ENCODE assay signal across 17 mouse cellular contexts in genomic region chr11:51951861-51952420, GRCm38 (mm10). TPM values are rescaled to one million over a fixed set of nuclear protein-coding genes. Genes with fewer than 3 reads are reported as not detected.
DNase-seq lines count a peak whose midpoint lies in the region; ATAC-seq and TF ChIP-seq lines count a peak whose summit lies in the region.
"Had no signal": no experiment of that assay in that cellular context is flagged by ENCODE, and none has a peak within 500 bp of the region (broad histone marks: within the 10 kb centered on the region; RNA-seq: fewer than 3 reads in every experiment).

No protein-coding gene starts in this region.

- H3K27me3 ChIP-seq in thymus, adult 2 months (ENCODE audit: control insufficient read depth, insufficient read depth, low read length): no peaks in the 10 kb centered on the region
- no peaks in the 10 kb centered on the region for H3K27me3 ChIP-seq in hindbrain, postnatal 0 days (ENCODE audit: insufficient read depth, low read length)
- H3K27me3 ChIP-seq: forebrain, embryonic 15.5 days; hindbrain, embryonic 12.5 days; liver, embryonic 15.5 days had no signal

- peaks cover 51% of the 10 kb centered on the region for H3K4me1 ChIP-seq in thymus, adult 2 months (replicated peaks; ENCODE audit: control insufficient read depth, insufficient read depth, low read length)
- no peaks in the 10 kb centered on the region for H3K4me1 ChIP-seq in hindbrain, postnatal 0 days (ENCODE audit: insufficient read depth, low read length)
- H3K4me1 ChIP-seq: forebrain, embryonic 15.5 days; hindbrain, embryonic 12.5 days had no signal

- intact Hi-C loops in gastrocnemius, adult 2 months (cut with DNase I): no loop called here

- 76% methylated on average over 5 of the region's 5 CpGs for WGBS in thymus, adult 2 months
- WGBS in hindbrain, postnatal 0 days: 74% methylated on average over 5 of the region's 5 CpGs

- no peak for TF ChIP-seq CTCF in gastrocnemius, adult 2 months (IDR thresholded peaks at IDR 0.05)
- TF ChIP-seq CTCF in thymus, adult 2 months (IDR thresholded peaks at IDR 0.05; ENCODE audit: borderline replicate concordance, control insufficient read depth, extremely low read depth, insufficient read depth, low read length, poor library complexity): no peak
- no peak for TF ChIP-seq CTCF in hindbrain, postnatal 0 days (IDR thresholded peaks at IDR 0.05; ENCODE audit: low read depth)

- H3K9ac ChIP-seq in hindbrain, postnatal 0 days (replicated peaks; ENCODE audit: low read length): no peak overlapping the region
- H3K9ac ChIP-seq: forebrain, embryonic 15.5 days; hindbrain, embryonic 12.5 days; liver, embryonic 15.5 days had no signal

- no peaks in the 10 kb centered on the region for H3K9me3 ChIP-seq in hindbrain, postnatal 0 days (ENCODE audit: low read length)
- H3K9me3 ChIP-seq: forebrain, embryonic 15.5 days; hindbrain, embryonic 12.5 days; liver, embryonic 15.5 days had no signal

- DNase-seq in gastrocnemius, adult 2 months: no peak
- no peak for DNase-seq in gastrocnemius, postnatal 10 days
- DNase-seq in thymus, adult 2 months: no peak
- no peak for DNase-seq in thymus, postnatal 25 days
- DNase-seq in yolk sac, embryonic 10.5 days (ENCODE audit: low spot score): peak; percentile 6
- no peak for DNase-seq in hindbrain, postnatal 0 days (ENCODE audit: low spot score)
- DNase-seq in left cerebral cortex, adult 9 months (ENCODE audit: low spot score in 2 of 2): no peak
- DNase-seq: cerebellum, postnatal 25 days; heart, adult 2 months; lung, postnatal 10 days; right cerebral cortex, adult 18-20 months had no signal

- no peak overlapping the region for H3K4me3 ChIP-seq in gastrocnemius, adult 2 months
- no peak overlapping the region for H3K4me3 ChIP-seq in thymus, adult 2 months (ENCODE audit: control insufficient read depth, insufficient read depth, low read length)
- H3K4me3 ChIP-seq in hindbrain, postnatal 0 days (ENCODE audit: low read length): no peak overlapping the region
- H3K4me3 ChIP-seq: forebrain, embryonic 15.5 days; heart, adult 2 months; hindbrain, embryonic 12.5 days; liver, embryonic 15.5 days; megakaryocyte, embryonic 14.5 days had no signal

- 0 out of 2 replicates have a peak, but pooled peaks have one; percentile 61 for ATAC-seq in erythroid progenitor cell, adult 5-6 weeks (replicated peaks; ENCODE audit: low FRiP score, poor library complexity, severe bottlenecking)
- ATAC-seq in hindbrain, postnatal 0 days: no peak
- ATAC-seq: forebrain, embryonic 15.5 days; midbrain, embryonic 16.5 days had no signal

- no peak overlapping the region for H3K4me2 ChIP-seq in hindbrain, postnatal 0 days (ENCODE audit: low read depth, low read length)
- H3K4me2 ChIP-seq: forebrain, embryonic 15.5 days; hindbrain, embryonic 12.5 days; liver, embryonic 15.5 days had no signal

- H3K36me3 ChIP-seq in thymus, adult 2 months (ENCODE audit: control insufficient read depth, insufficient read depth, low read length): no peaks in the 10 kb centered on the region
- no peaks in the 10 kb centered on the region for H3K36me3 ChIP-seq in hindbrain, postnatal 0 days (ENCODE audit: insufficient read depth, low read length)
- H3K36me3 ChIP-seq: forebrain, embryonic 15.5 days; hindbrain, embryonic 12.5 days; liver, embryonic 15.5 days had no signal

- H3K27ac ChIP-seq in gastrocnemius, adult 2 months: peak overlapping the region; percentile 46; the same call in 1 of the 2 replicates
- 0 out of 2 replicates have a peak overlapping the region, but pooled peaks have one; percentile 3 for H3K27ac ChIP-seq in thymus, adult 2 months (ENCODE audit: control insufficient read depth, insufficient read depth, low read length)
- H3K27ac ChIP-seq in hindbrain, postnatal 0 days: no peak overlapping the region
- H3K27ac ChIP-seq: forebrain, embryonic 15.5 days; heart, adult 2 months; hindbrain, embryonic 12.5 days; liver, embryonic 15.5 days had no signal

- no peak for TF ChIP-seq POLR2A in thymus, adult 2 months (IDR thresholded peaks at IDR 0.05; ENCODE audit: control insufficient read depth, extremely low read depth, insufficient read depth, low read length, poor library complexity)

RNA-seq across cellular contexts. Expression of gene Cdkn2aipnl, which starts 15.5 kb away (rescaled TPM):
- 10 to 100 TPM; 16.9 to 30.0 TPM for total RNA-seq in gastrocnemius, adult 2 months (2021)
- 10 to 100 TPM; 15.7 to 18.4 TPM for total RNA-seq in gastrocnemius, postnatal 10 days (2021)
- 89.3 and 92.4 TPM in 2 replicates for polyA plus RNA-seq in thymus, adult 2 months (2012; rRNA removed)
- total RNA-seq in erythroid progenitor cell, adult 5-6 weeks (2015; ENCODE audit: low replicate concordance): 39.0 and 45.0 TPM in 2 replicates
- total RNA-seq in erythroid progenitor cell, adult 5-6 weeks (2017; ENCODE audit: low replicate concordance): 16.0 and 27.9 TPM in 2 replicates
- total RNA-seq in hindbrain, postnatal 0 days (2014; rRNA removed): 84.6 and 87.8 TPM in 2 replicates
- polyA plus RNA-seq in hindbrain, postnatal 0 days (2015; fragmentation: Nextera tagmentation; extraction: Ambion mirVana): 99.5 and 104 TPM in 2 replicates

RNA-seq across cellular contexts. Expression of gene Ube2b, which starts 48.6 kb away (rescaled TPM):
- total RNA-seq in gastrocnemius, adult 2 months (2021): 100 to 1,000 TPM; 519 to 559 TPM
- 100 to 1,000 TPM; 241 to 249 TPM for total RNA-seq in gastrocnemius, postnatal 10 days (2021)
- 63.9 and 72.5 TPM in 2 replicates for polyA plus RNA-seq in thymus, adult 2 months (2012; rRNA removed)
- total RNA-seq in erythroid progenitor cell, adult 5-6 weeks (2015; ENCODE audit: low replicate concordance): 73.2 and 89.3 TPM in 2 replicates
- 50.1 and 89.9 TPM in 2 replicates for total RNA-seq in erythroid progenitor cell, adult 5-6 weeks (2017; ENCODE audit: low replicate concordance)
- total RNA-seq in hindbrain, postnatal 0 days (2014; rRNA removed): 123 and 125 TPM in 2 replicates
- 230 and 236 TPM in 2 replicates for polyA plus RNA-seq in hindbrain, postnatal 0 days (2015; fragmentation: Nextera tagmentation; extraction: Ambion mirVana)

RNA-seq across cellular contexts. Expression of gene Cdkl3, which starts 52.1 kb away (rescaled TPM):
- total RNA-seq in gastrocnemius, adult 2 months (2021): 1 to 10 TPM; 1.5 to 3.2 TPM
- total RNA-seq in gastrocnemius, postnatal 10 days (2021): 1 to 10 TPM; 5.5 to 5.9 TPM
- polyA plus RNA-seq in thymus, adult 2 months (2012; rRNA removed): 3.1 and 3.4 TPM in 2 replicates
- total RNA-seq in erythroid progenitor cell, adult 5-6 weeks (2015; ENCODE audit: low replicate concordance): 0.42 and 1.1 TPM in 2 replicates
- total RNA-seq in erythroid progenitor cell, adult 5-6 weeks (2017; ENCODE audit: low replicate concordance): 0.51 TPM in 1 of 2 replicates, not detected in the other
- 12.7 and 16.0 TPM in 2 replicates for total RNA-seq in hindbrain, postnatal 0 days (2014; rRNA removed)
- 34.9 and 37.6 TPM in 2 replicates for polyA plus RNA-seq in hindbrain, postnatal 0 days (2015; fragmentation: Nextera tagmentation; extraction: Ambion mirVana)
